Mouse (Mus musculus): ENCODE data around the gene Cck.

- TF ChIP-seq CTCF (IDR thresholded peaks at IDR 0.05; ENCODE audit: low read depth) (no peak), EP300 (IDR thresholded peaks at IDR 0.05; ENCODE audit: low read depth) (no peak)
Measured at GRCm38 (mm10) chr9:121528605-121529357, 33.3 kb upstream of the Cck start.
